Mouse (Mus musculus): Measurements from ENCODE around the gene Fli1.

Gene Fli1

GRCm38 (mm10) chr9:32522536-32523245 lies 20.0 kb downstream of the Fli1 start:
- no peak for DNase-seq (ENCODE audit: low read depth, low spot score)

GRCm38 (mm10) chr9:32521331-32521730 lies 21.3 kb downstream of the Fli1 start:
- DNase-seq (ENCODE audit: low read depth, low spot score), result no peak

GRCm38 (mm10) chr9:32520821-32521220 lies 21.8 kb downstream of the Fli1 start:
- no peak for DNase-seq (ENCODE audit: low read depth, low spot score)

GRCm38 (mm10) chr9:32519101-32520051 lies 23.3 kb downstream of the Fli1 start:
- peak; percentile 19 for DNase-seq (ENCODE audit: low read depth, low spot score)

- DNase-seq (ENCODE audit: low read depth, low spot score), result no peak
These were observed 24.1 kb downstream of the Fli1 start for GRCm38 (mm10) chr9:32518351-32519075.

GRCm38 (mm10) chr9:32516691-32517090 lies 26.0 kb downstream of the Fli1 start:
- no peak for DNase-seq (ENCODE audit: low read depth, low spot score)

- peak; percentile 13 for DNase-seq (ENCODE audit: low read depth, low spot score)
These were observed 26.6 kb downstream of the Fli1 start for GRCm38 (mm10) chr9:32515894-32516686.

- no peak for DNase-seq (ENCODE audit: low read depth, low spot score)
These were observed 28.1 kb downstream of the Fli1 start for GRCm38 (mm10) chr9:32514406-32515058.

GRCm38 (mm10) chr9:32513471-32513870 lies 29.2 kb downstream of the Fli1 start:
- no peak for DNase-seq (ENCODE audit: low read depth, low spot score)

GRCm38 (mm10) chr9:32510454-32511263 lies 32.0 kb downstream of the Fli1 start:
- no peak for DNase-seq (ENCODE audit: low read depth, low spot score)

- DNase-seq (ENCODE audit: low read depth, low spot score), result no peak
These were observed 32.9 kb downstream of the Fli1 start for GRCm38 (mm10) chr9:32509706-32510156.

- DNase-seq (ENCODE audit: low read depth, low spot score), result no peak
These were observed 34.0 kb downstream of the Fli1 start for GRCm38 (mm10) chr9:32508648-32509047.

- DNase-seq (ENCODE audit: low read depth, low spot score), result no peak
These were observed 34.5 kb downstream of the Fli1 start for GRCm38 (mm10) chr9:32508118-32508517.

GRCm38 (mm10) chr9:32506866-32507861 lies 35.5 kb downstream of the Fli1 start:
- DNase-seq (ENCODE audit: low read depth, low spot score), result no peak

- no peak for DNase-seq (ENCODE audit: low read depth, low spot score)
These were observed 36.5 kb downstream of the Fli1 start for GRCm38 (mm10) chr9:32506161-32506560.

- DNase-seq (ENCODE audit: low read depth, low spot score), result no peak
These were observed 37.1 kb downstream of the Fli1 start for GRCm38 (mm10) chr9:32505460-32506075.

- no peak for DNase-seq (ENCODE audit: low read depth, low spot score)
These were observed 38.6 kb downstream of the Fli1 start for GRCm38 (mm10) chr9:32503995-32504451.

- DNase-seq (ENCODE audit: low read depth, low spot score), result no peak
These were observed 39.2 kb downstream of the Fli1 start for GRCm38 (mm10) chr9:32503423-32503822.

Measured in ZHBTc4 (cell line).